Mouse (Mus musculus): Measurements from ENCODE around the gene Rapgef1. TPM values are rescaled to one million over a fixed set of nuclear protein-coding genes. Genes with fewer than 3 reads are reported as not detected.

Gene Rapgef1
- polyA plus RNA-seq, 1 experiment from 2014 or later = 17.3 TPM

- ATAC-seq (peak; percentile 93), DNase-seq (ENCODE audit: low spot score) (peak; percentile 96)
- peak within 1 kb of the TSS; percentile 49; the same call in 1 of the 2 replicates for H3K27ac ChIP-seq (ENCODE audit: low read depth, low read length)
- WGBS = 2% methylated on average over 31 of the region's 31 CpGs
- H3K27me3 ChIP-seq (replicated peaks; ENCODE audit: control insufficient read depth, insufficient read depth, low read length) = no peaks in the 10 kb centered on the region
- peaks cover 65% of the 10 kb centered on the region for H3K36me3 ChIP-seq (ENCODE audit: control insufficient read depth, insufficient read depth, low read length)
- peak within 1 kb of the TSS; percentile 86 for H3K4me2 ChIP-seq (ENCODE audit: low read length)
- peak within 1 kb of the TSS; percentile 85 for H3K9ac ChIP-seq (ENCODE audit: low read length)
- peak within 1 kb of the TSS; percentile 69 for H3K4me3 ChIP-seq (ENCODE audit: low read depth, low read length)
- H3K9me3 ChIP-seq (replicated peaks; ENCODE audit: control insufficient read depth, low read length) = no peaks in the 10 kb centered on the region
- H3K4me1 ChIP-seq (ENCODE audit: control insufficient read depth, insufficient read depth, low read length) = peaks cover 12% of the 10 kb centered on the region
These were observed 167.8 kb downstream of the Rapgef1 start, which contains the start of gene Coq4 for GRCm38 (mm10) chr2:29787104-29787917. Gene Coq4, plus strand, starts transcription at chr2:29787493.

- Histone ChIP-seq H3K36me3 (ENCODE audit: control insufficient read depth, insufficient read depth, low read length) (peaks cover 65% of the 10 kb centered on the region), H3K9ac (ENCODE audit: low read length) (peak within 1 kb of the TSS; percentile 85), H3K4me1 (ENCODE audit: control insufficient read depth, insufficient read depth, low read length) (peaks cover 12% of the 10 kb centered on the region), H3K27ac (ENCODE audit: low read depth, low read length) (peak within 1 kb of the TSS; percentile 49; the same call in 1 of the 2 replicates), H3K27me3 (replicated peaks; ENCODE audit: control insufficient read depth, insufficient read depth, low read length) (no peaks in the 10 kb centered on the region), H3K4me3 (ENCODE audit: low read depth, low read length) (peak within 1 kb of the TSS; percentile 69), H3K9me3 (replicated peaks; ENCODE audit: control insufficient read depth, low read length) (no peaks in the 10 kb centered on the region), H3K4me2 (ENCODE audit: low read length) (peak within 1 kb of the TSS; percentile 86)
- ATAC-seq (peak; percentile 91), DNase-seq (ENCODE audit: low spot score) (peak; percentile 85)
- WGBS = under 1% methylated on average over 45 of the region's 45 CpGs
These were observed 168.6 kb downstream of the Rapgef1 start, which contains the start of gene Trub2 for GRCm38 (mm10) chr2:29787937-29788681. Gene Trub2, minus strand, starts transcription at chr2:29788502.

Other genes with a start within 250 kb of the Rapgef1 start
- not detected in 2 replicates for gene Gm13420, start 132.0 kb downstream of the Rapgef1 start, polyA plus RNA-seq (2014; fragmentation: Nextera tagmentation; extraction: Ambion mirVana)
- not detected in 2 replicates for gene Gm13547, start 139.6 kb downstream of the Rapgef1 start, polyA plus RNA-seq (2014; fragmentation: Nextera tagmentation; extraction: Ambion mirVana)
- 36.0 and 37.5 TPM in 2 replicates for gene Coq4, start 167.8 kb downstream of the Rapgef1 start, polyA plus RNA-seq (2014; fragmentation: Nextera tagmentation; extraction: Ambion mirVana)
- gene Trub2, start 168.8 kb downstream of the Rapgef1 start, polyA plus RNA-seq (2014; fragmentation: Nextera tagmentation; extraction: Ambion mirVana) = 26.8 and 31.1 TPM in 2 replicates
- 22.6 and 26.1 TPM in 2 replicates for gene Slc27a4, start 182.9 kb downstream of the Rapgef1 start, polyA plus RNA-seq (2014; fragmentation: Nextera tagmentation; extraction: Ambion mirVana)
- gene Urm1, start 200.4 kb downstream of the Rapgef1 start, polyA plus RNA-seq (2014; fragmentation: Nextera tagmentation; extraction: Ambion mirVana) = 20.7 and 21.0 TPM in 2 replicates
- 3.1 and 3.9 TPM in 2 replicates for gene Cercam, start 249.4 kb downstream of the Rapgef1 start, polyA plus RNA-seq (2014; fragmentation: Nextera tagmentation; extraction: Ambion mirVana)

All from forebrain, embryonic 14.5 days (tissue).